Mouse (Mus musculus): Measurements from ENCODE around the gene Rab27a. TPM values are rescaled to one million over a fixed set of nuclear protein-coding genes. Genes with fewer than 3 reads are reported as not detected.

Rab27a gene
- polyA plus RNA-seq (2012; fragmentation: generic; extraction: Trizol), result 0.06 TPM
- long read RNA-seq, experiment 1, result 0 reads
- long read RNA-seq, experiment 2, transcript Rab27a-201 (6 exons, 2,979 nt), result major isoform, 6 of 6 reads
- long read RNA-seq, experiment 2, partial matches to known transcripts, result 0 of 6 reads
- long read RNA-seq, experiment 2, other reads (novel, unspliced or antisense), result 0 of 6 reads

GRCm38 (mm10) chr9:73044146-73045079 is at the start of gene Rab27a:
Rab27a (plus strand) TSS chr9:73044854.
- Histone ChIP-seq H3K79me3 (ENCODE audit: low read depth) (peaks cover 6% of the 10 kb centered on the region), H3K27me3 (ENCODE audit: control insufficient read depth, insufficient read depth, insufficient read length) (peaks cover 6% of the 10 kb centered on the region), H3K36me3 (ENCODE audit: control insufficient read depth, insufficient read depth) (no peaks in the 10 kb centered on the region), H3K79me2 (ENCODE audit: control insufficient read depth, insufficient read depth) (peaks cover 14% of the 10 kb centered on the region), H3K4me3 (ENCODE audit: insufficient read depth, poor library complexity, severe bottlenecking) (no peak within 1 kb of the TSS), H3ac (ENCODE audit: control insufficient read depth, insufficient read length, low read depth) (peak within 1 kb of the TSS; percentile 52)
- TF ChIP-seq CTCF (IDR thresholded peaks at IDR 0.05; ENCODE audit: control insufficient read depth, insufficient read depth, insufficient read length), result peak; percentile 68
- no peak for TF ChIP-seq MYOD1 (IDR thresholded peaks at IDR 0.05; ENCODE audit: control insufficient read depth, insufficient read length, low read depth)

GRCm38 (mm10) chr9:72996167-72996566 is 48.5 kb upstream of the Rab27a start:
- H3K4me3 ChIP-seq (ENCODE audit: insufficient read depth, poor library complexity, severe bottlenecking), result no peak overlapping the region
- no peaks in the 10 kb centered on the region for H3K79me2 ChIP-seq (ENCODE audit: control insufficient read depth, insufficient read depth)
- H3ac ChIP-seq (ENCODE audit: control insufficient read depth, insufficient read length, low read depth), result no peak overlapping the region
- H3K27me3 ChIP-seq (ENCODE audit: control insufficient read depth, insufficient read depth, insufficient read length), result no peaks in the 10 kb centered on the region
- TF ChIP-seq MAX (IDR thresholded peaks at IDR 0.05) (no peak), USF1 (IDR thresholded peaks at IDR 0.05; ENCODE audit: low read depth) (no peak), MYOD1 (IDR thresholded peaks at IDR 0.05; ENCODE audit: control insufficient read depth, insufficient read length, low read depth) (no peak), MYOG (IDR thresholded peaks at IDR 0.05; ENCODE audit: control insufficient read depth, extremely low read depth, insufficient read length) (no peak), FOSL1 (IDR thresholded peaks at IDR 0.05; ENCODE audit: insufficient read depth, low read length, poor library complexity, severe bottlenecking) (no peak), CEBPB (IDR thresholded peaks at IDR 0.05; ENCODE audit: low read depth) (no peak), CTCF (IDR thresholded peaks at IDR 0.05; ENCODE audit: control insufficient read depth, insufficient read depth, insufficient read length) (no peak)
- no peaks in the 10 kb centered on the region for H3K79me3 ChIP-seq (ENCODE audit: low read depth)
- H3K36me3 ChIP-seq (ENCODE audit: control insufficient read depth, insufficient read depth), result no peaks in the 10 kb centered on the region

- no peaks in the 10 kb centered on the region for H3K79me3 ChIP-seq (ENCODE audit: low read depth)
- no peak overlapping the region for H3ac ChIP-seq (ENCODE audit: control insufficient read depth, insufficient read length, low read depth)
- no peaks in the 10 kb centered on the region for H3K36me3 ChIP-seq (ENCODE audit: control insufficient read depth, insufficient read depth)
- no peaks in the 10 kb centered on the region for H3K79me2 ChIP-seq (ENCODE audit: control insufficient read depth, insufficient read depth)
- H3K4me3 ChIP-seq (ENCODE audit: insufficient read depth, poor library complexity, severe bottlenecking), result no peak overlapping the region
- TF ChIP-seq CTCF (IDR thresholded peaks at IDR 0.05; ENCODE audit: control insufficient read depth, insufficient read depth, insufficient read length) (no peak), MYOG (IDR thresholded peaks at IDR 0.05; ENCODE audit: control insufficient read depth, extremely low read depth, insufficient read length) (no peak), MYOD1 (IDR thresholded peaks at IDR 0.05; ENCODE audit: control insufficient read depth, insufficient read length, low read depth) (no peak), MAX (IDR thresholded peaks at IDR 0.05) (no peak), FOSL1 (IDR thresholded peaks at IDR 0.05; ENCODE audit: insufficient read depth, low read length, poor library complexity, severe bottlenecking) (no peak), USF1 (IDR thresholded peaks at IDR 0.05; ENCODE audit: low read depth) (no peak), CEBPB (IDR thresholded peaks at IDR 0.05; ENCODE audit: low read depth) (no peak)
- H3K27me3 ChIP-seq (ENCODE audit: control insufficient read depth, insufficient read depth, insufficient read length), result no peaks in the 10 kb centered on the region
Observed at GRCm38 (mm10) chr9:72996806-72997205, 47.8 kb upstream of the Rab27a start.

GRCm38 (mm10) chr9:73000487-73000886 is 44.2 kb upstream of the Rab27a start:
- H3K27me3 ChIP-seq (ENCODE audit: control insufficient read depth, insufficient read depth, insufficient read length), result no peaks in the 10 kb centered on the region
- H3K36me3 ChIP-seq (ENCODE audit: control insufficient read depth, insufficient read depth), result no peaks in the 10 kb centered on the region
- H3K79me2 ChIP-seq (ENCODE audit: control insufficient read depth, insufficient read depth), result no peaks in the 10 kb centered on the region
- no peak overlapping the region for H3ac ChIP-seq (ENCODE audit: control insufficient read depth, insufficient read length, low read depth)
- no peak for TF ChIP-seq MYOD1 (IDR thresholded peaks at IDR 0.05; ENCODE audit: control insufficient read depth, insufficient read length, low read depth)
- TF ChIP-seq CTCF (IDR thresholded peaks at IDR 0.05; ENCODE audit: control insufficient read depth, insufficient read depth, insufficient read length), result no peak
- TF ChIP-seq MYOG (IDR thresholded peaks at IDR 0.05; ENCODE audit: control insufficient read depth, extremely low read depth, insufficient read length), result no peak
- TF ChIP-seq USF1 (IDR thresholded peaks at IDR 0.05; ENCODE audit: low read depth), result no peak
- TF ChIP-seq FOSL1 (IDR thresholded peaks at IDR 0.05; ENCODE audit: insufficient read depth, low read length, poor library complexity, severe bottlenecking), result no peak
- no peak for TF ChIP-seq MAX (IDR thresholded peaks at IDR 0.05)
- no peak for TF ChIP-seq CEBPB (IDR thresholded peaks at IDR 0.05; ENCODE audit: low read depth)
- H3K79me3 ChIP-seq (ENCODE audit: low read depth), result no peaks in the 10 kb centered on the region
- H3K4me3 ChIP-seq (ENCODE audit: insufficient read depth, poor library complexity, severe bottlenecking), result no peak overlapping the region

- Histone ChIP-seq H3K27me3 (ENCODE audit: control insufficient read depth, insufficient read depth, insufficient read length) (no peaks in the 10 kb centered on the region), H3K79me2 (ENCODE audit: control insufficient read depth, insufficient read depth) (no peaks in the 10 kb centered on the region), H3K36me3 (ENCODE audit: control insufficient read depth, insufficient read depth) (no peaks in the 10 kb centered on the region), H3ac (ENCODE audit: control insufficient read depth, insufficient read length, low read depth) (no peak overlapping the region), H3K4me3 (ENCODE audit: insufficient read depth, poor library complexity, severe bottlenecking) (no peak overlapping the region), H3K79me3 (ENCODE audit: low read depth) (no peaks in the 10 kb centered on the region)
- no peak for TF ChIP-seq MYOG (IDR thresholded peaks at IDR 0.05; ENCODE audit: control insufficient read depth, extremely low read depth, insufficient read length)
- TF ChIP-seq CTCF (IDR thresholded peaks at IDR 0.05; ENCODE audit: control insufficient read depth, insufficient read depth, insufficient read length), result no peak
- TF ChIP-seq USF1 (IDR thresholded peaks at IDR 0.05; ENCODE audit: low read depth), result no peak
- no peak for TF ChIP-seq MYOD1 (IDR thresholded peaks at IDR 0.05; ENCODE audit: control insufficient read depth, insufficient read length, low read depth)
- TF ChIP-seq CEBPB (IDR thresholded peaks at IDR 0.05; ENCODE audit: low read depth), result no peak
- TF ChIP-seq FOSL1 (IDR thresholded peaks at IDR 0.05; ENCODE audit: insufficient read depth, low read length, poor library complexity, severe bottlenecking), result no peak
- no peak for TF ChIP-seq MAX (IDR thresholded peaks at IDR 0.05)
Observed at GRCm38 (mm10) chr9:73001314-73002011, 43.2 kb upstream of the Rab27a start.
